Mouse (Mus musculus): Measurements from ENCODE around the gene Supt4a. TPM values are rescaled to one million over a fixed set of nuclear protein-coding genes. Genes with fewer than 3 reads are reported as not detected.

The Supt4a gene
- 10 to 100 TPM; 42.9 to 46.7 TPM for total RNA-seq (2021)

GRCm38 (mm10) chr11:87737175-87737740, at the start of gene Supt4a:
Gene Supt4a (plus strand): TSS chr11:87737552.
- intact Hi-C loops (cut with DNase I), result no loop called here
- peak; percentile 89 for DNase-seq (ENCODE audit: low spot score)

- no peak for DNase-seq (ENCODE audit: low spot score)
- intact Hi-C loops (cut with DNase I), result no loop called here
These were observed 48.7 kb upstream of the Supt4a start for GRCm38 (mm10) chr11:87688478-87689203.

- intact Hi-C loops (cut with DNase I), result no loop called here
These were observed 47.9 kb upstream of the Supt4a start for GRCm38 (mm10) chr11:87689402-87689808.

GRCm38 (mm10) chr11:87690054-87690740, 47.2 kb upstream of the Supt4a start:
- intact Hi-C loops (cut with DNase I), result no loop called here

More at GRCm38 (mm10) chr11:87689402-87689808, 47.9 kb upstream of the Supt4a start:
- no peak for DNase-seq (ENCODE audit: low spot score)

DNA sequence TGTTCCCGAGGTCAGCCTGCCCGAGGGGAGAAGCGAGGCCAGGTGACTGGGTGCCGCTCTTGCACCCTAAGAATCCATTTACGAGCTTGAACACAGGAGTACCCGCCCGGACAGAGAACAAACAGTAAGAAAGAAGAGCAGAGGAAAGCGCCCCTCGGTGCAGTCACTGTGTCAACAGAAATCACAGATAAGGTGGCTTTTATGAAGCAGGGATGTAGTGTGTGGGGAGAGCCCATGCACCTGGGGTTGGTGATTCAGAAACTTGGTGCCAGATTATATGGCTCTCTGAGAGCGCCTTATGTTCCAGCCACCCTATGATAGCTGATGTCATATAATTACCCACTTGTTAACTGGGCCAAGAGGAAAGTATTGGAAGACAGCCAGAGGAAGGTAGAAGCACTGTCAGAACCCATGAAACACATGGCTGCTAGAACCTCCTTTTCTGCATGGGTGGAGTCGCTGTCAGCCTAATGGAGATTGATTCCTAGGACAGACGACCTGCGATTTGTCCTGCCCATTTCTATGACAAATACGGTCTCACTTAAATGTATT, 40.1 kb upstream of the Supt4a start:
- no peak for DNase-seq (ENCODE audit: low spot score)
- intact Hi-C loops (cut with DNase I), result no loop called here

More at GRCm38 (mm10) chr11:87690054-87690740, 47.2 kb upstream of the Supt4a start:
- no peak for DNase-seq (ENCODE audit: low spot score)

- DNase-seq (ENCODE audit: low spot score), result no peak
- intact Hi-C loops (cut with DNase I), result no loop called here
These were observed 39.2 kb upstream of the Supt4a start for GRCm38 (mm10) chr11:87698126-87698525.

- intact Hi-C loops (cut with DNase I), result no loop called here
- DNase-seq (ENCODE audit: low spot score), result no peak
These were observed 36.2 kb upstream of the Supt4a start for GRCm38 (mm10) chr11:87701108-87701507.

- intact Hi-C loops (cut with DNase I), result no loop called here
- no peak for DNase-seq (ENCODE audit: low spot score)
These were observed 35.3 kb upstream of the Supt4a start for GRCm38 (mm10) chr11:87701877-87702620.

GRCm38 (mm10) chr11:87703654-87704053, 33.7 kb upstream of the Supt4a start:
- intact Hi-C loops (cut with DNase I), result no loop called here
- no peak for DNase-seq (ENCODE audit: low spot score)

DNA sequence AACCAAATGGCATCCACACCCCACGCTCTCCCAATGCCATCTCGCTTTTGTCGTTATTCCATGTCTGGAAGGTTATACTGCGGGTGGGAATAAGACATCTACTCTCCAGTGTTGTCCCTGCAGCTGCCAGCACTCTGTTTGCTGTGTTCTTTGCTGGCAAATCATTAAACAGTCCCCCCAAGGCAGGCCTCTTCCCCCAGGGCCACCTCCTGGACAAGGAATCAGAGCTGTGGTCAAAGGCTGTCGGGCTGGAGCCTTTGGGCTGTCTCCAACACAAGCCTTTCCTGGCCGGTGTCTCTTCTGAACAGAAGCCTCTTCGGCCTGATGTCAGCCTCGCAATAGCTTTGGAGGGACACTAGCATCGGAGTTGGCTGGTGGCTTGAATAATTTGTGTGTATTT, 33.1 kb upstream of the Supt4a start:
- intact Hi-C loops (cut with DNase I), result no loop called here
- DNase-seq (ENCODE audit: low spot score), result no peak

DNA sequence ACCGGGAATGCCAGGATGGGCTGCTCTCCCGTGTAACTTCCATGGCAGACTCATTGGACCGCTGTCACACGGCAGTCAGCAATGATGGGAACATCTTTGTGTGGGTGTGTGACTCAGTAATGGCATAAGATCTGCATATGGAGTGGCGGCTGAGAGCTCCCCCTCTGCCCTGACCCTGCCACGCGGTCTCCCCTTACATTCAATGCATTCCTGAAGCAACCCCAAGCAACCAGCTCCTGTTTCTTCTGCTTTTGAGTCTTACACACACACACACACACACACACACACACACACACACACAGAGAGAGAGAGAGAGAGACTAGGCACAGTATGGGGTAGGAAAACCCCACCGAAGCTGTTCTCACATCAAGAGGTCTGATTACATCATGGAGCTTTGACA, 29.8 kb upstream of the Supt4a start:
- DNase-seq (ENCODE audit: low spot score), result no peak
- intact Hi-C loops (cut with DNase I), result no loop called here

GRCm38 (mm10) chr11:87708979-87709378, 28.4 kb upstream of the Supt4a start:
- intact Hi-C loops (cut with DNase I), result no loop called here

DNA sequence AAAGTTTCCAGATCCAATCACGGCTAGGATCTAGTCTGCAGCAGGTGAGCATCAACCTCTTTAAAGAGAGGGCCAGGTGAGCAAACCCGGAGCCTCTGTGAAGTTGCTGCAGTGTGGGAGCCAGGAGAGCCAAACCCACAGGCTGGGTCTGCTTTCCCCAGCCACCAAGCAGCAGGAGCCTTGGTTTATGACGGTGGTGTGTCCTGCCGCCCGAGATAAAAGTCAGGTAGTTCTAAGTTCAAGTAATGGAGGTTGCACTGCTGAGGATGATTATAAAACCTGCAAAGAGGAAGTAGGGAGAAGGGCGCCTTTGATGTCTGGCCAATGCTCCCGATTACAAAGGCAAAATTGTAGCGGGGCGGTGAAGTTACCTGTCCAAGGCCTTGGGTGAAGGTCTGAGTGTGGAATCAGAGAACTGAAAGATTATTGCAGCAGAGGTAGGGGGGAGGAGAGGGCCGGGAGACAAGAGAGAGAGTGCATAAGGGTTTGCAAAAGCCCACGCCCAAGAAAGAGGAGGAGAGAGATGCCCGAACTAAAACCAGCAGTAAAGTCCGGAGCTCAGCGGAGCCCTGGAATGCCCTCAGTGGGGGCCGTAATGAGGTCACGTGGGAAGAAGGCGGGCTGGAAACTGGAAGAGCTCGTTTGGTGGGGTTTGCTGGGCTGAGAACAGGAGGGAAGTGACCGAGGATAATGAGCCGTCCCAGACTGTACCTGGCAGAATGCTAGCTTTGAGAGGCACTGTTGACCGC, 27.7 kb upstream of the Supt4a start:
- intact Hi-C loops (cut with DNase I), result no loop called here
- no peak for DNase-seq (ENCODE audit: low spot score)

More at GRCm38 (mm10) chr11:87708979-87709378, 28.4 kb upstream of the Supt4a start:
- DNase-seq (ENCODE audit: low spot score), result no peak

DNA sequence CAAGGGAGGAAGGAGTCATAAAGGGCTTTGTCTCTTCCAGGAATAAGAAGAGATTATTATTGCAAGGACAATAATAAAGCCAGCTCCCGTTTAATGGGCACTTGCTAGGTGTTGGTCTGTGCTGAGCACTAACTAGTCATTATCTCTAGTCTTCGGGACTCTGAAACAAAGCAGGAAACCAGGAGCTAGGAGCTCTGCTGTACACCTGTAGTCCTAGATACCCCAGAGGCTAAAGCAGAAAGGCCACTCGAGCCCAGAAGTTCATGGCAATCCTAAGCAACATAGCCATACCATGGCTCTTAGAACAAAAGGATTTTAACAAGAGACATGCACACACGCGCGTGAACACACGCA, 27.1 kb upstream of the Supt4a start:
- intact Hi-C loops (cut with DNase I), result no loop called here
- DNase-seq (ENCODE audit: low spot score), result no peak

- intact Hi-C loops (cut with DNase I), result no loop called here
- no peak for DNase-seq (ENCODE audit: low spot score)
These were observed 25.2 kb upstream of the Supt4a start for GRCm38 (mm10) chr11:87712188-87712587.

GRCm38 (mm10) chr11:87715999-87716398, 21.4 kb upstream of the Supt4a start:
- no peak for DNase-seq (ENCODE audit: low spot score)
- intact Hi-C loops (cut with DNase I), result no loop called here

GRCm38 (mm10) chr11:87719526-87719925, 17.8 kb upstream of the Supt4a start:
- intact Hi-C loops (cut with DNase I), result no loop called here
- DNase-seq (ENCODE audit: low spot score), result no peak

GRCm38 (mm10) chr11:87720324-87720723, 17.0 kb upstream of the Supt4a start:
- intact Hi-C loops (cut with DNase I), result no loop called here
- no peak for DNase-seq (ENCODE audit: low spot score)

DNA sequence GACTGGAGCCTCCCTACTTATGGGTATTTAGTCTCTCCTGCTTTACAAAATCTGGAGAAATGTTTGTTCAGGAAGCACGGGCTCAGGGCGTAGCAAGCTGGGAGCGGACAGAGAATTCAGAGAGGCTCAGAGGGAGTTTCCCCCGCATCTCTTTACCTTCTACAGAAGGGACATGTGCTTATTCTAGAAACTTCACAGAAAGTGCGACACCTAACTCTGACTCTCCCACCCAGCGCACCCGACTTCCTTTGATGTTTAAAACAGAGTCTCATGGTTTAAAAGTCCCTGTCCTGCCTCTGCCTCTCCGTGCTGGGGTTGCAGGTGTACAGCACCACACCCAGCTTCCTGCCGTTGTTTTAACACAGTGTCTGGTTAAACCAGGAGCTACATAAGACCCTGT, 16.5 kb upstream of the Supt4a start:
- no peak for DNase-seq (ENCODE audit: low spot score)
- intact Hi-C loops (cut with DNase I), result no loop called here

DNA sequence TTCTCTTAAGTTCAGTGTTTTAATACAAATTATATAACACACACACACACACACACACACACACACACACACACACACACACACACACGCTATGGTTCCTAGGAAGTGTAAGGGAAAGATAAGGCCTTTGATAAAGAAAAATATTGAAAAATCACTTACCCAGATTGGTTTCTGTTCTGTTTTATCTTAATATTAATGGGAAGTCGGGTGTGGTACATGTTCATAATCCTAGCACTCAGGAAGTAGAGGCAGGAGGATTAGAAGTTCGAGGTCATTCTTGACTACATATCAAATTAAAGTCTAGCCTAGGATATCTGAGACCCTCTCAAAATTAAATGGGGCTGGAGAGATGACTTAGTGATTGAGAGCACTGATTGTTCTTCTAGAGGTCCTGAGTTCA, 15.2 kb upstream of the Supt4a start:
- intact Hi-C loops (cut with DNase I), result no loop called here
- no peak for DNase-seq (ENCODE audit: low spot score)
